Mouse (Mus musculus) lung, postnatal 0 days (tissue): Measurements from ENCODE around the gene Ctdnep1.

Experiments used
- CTCF ChIP-seq: IDR thresholded peaks from 2 replicates; pipeline ENCODE4 v1.5.1; 2016; ENCODE audit warnings: antibody characterized with exemption, mild to moderate bottlenecking
- EP300 ChIP-seq: IDR thresholded peaks from 2 replicates; pipeline ENCODE4 v1.6.1; 2016; ENCODE audit warnings: antibody characterized with exemption, mild to moderate bottlenecking, control low read depth

GRCm38 (mm10) chr11:70010961-70011360, 30.0 kb downstream of the Ctdnep1 start:
- TF ChIP-seq CTCF (no peak), EP300 (no peak)
